Mouse (Mus musculus) adrenal gland, adult 18-20 months (tissue): ENCODE results near the gene Inpp5d. TPM values are rescaled to one million over a fixed set of nuclear protein-coding genes. Genes with fewer than 3 reads are reported as not detected.

ENCODE experiments used
- DNase-seq, 2 experiments: peaks; one replicate each; pipeline ENCODE4 v3.0.0; 2021 to 2022; ENCODE audit warnings: low spot score in 2 of 2
- total RNA-seq, 2 experiments: library from RNA; stranded (reverse); gene quantifications; 1 replicate in 1 of 2; 2 replicates in 1 of 2; pipeline ENCODE4 v1.2.3; 2021

Gene Inpp5d
- total RNA-seq, 2 experiments from 2014 or later = 15.8 to 29.3 TPM

DNA sequence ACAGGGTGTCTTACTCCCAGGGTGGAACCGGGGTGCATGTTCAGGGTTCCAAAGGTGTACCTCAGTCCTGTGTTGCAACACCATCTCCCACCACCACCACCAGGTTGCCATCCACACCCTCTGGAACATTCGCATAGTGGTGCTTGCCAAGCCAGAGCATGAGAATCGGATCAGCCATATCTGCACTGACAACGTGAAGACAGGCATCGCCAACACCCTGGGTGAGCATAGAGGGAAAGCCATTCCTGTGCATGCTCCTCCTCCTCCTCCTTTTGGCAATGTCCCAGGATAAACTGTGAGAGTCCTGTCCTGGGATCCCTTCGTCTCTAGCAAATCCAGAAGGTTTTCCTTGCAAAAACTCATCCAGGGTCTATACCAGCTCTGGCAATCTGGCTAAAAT lies 77.9 kb downstream of the Inpp5d start:
- DNase-seq = no peak

DNA sequence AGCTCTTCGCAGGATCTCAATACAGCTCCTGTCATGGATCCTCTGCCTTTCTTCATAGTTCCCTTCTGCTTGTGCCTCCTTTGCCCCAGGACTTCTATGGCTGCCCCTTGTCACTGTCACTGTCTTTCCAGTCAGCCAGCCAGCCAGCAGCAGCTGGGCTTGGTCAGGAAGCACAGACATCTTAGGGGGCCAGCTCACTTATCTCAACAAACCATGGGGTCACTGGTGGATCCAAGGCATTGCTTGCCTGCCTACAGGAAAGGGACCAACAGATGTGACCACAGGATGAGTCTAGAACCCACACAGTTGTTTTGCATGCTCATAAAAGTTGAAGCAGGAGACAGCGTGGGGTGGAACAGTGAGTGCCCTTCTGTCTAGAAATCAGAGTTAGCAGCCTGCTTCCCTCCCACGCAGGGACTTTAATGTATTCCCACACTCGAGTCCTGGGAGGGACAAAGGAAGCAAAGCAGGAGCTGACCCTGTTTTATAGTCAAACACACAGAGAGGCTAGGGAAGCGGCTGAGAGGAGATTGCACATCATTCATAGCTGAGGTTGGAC lies 79.9 kb downstream of the Inpp5d start:
- DNase-seq = no peak

DNA sequence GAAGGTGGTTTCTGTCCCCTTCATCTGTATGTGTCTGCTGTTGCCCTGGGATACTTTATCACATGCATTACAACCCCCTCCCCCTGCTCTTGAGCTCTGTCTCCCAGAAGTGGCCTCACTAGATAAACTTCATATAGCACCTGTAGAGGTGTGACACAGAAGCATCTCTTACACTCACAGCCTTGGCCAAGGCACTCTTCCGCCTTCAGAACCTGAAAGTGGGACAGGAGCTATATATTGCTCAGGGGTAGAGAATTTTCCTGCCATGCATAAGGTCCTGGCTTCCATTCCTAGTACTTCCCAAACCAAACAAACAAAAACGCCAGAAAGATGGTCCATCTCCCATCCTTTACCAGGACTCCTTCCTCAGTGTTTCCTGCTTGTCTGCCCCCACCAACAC lies 84.1 kb downstream of the Inpp5d start:
- no peak for DNase-seq

DNA sequence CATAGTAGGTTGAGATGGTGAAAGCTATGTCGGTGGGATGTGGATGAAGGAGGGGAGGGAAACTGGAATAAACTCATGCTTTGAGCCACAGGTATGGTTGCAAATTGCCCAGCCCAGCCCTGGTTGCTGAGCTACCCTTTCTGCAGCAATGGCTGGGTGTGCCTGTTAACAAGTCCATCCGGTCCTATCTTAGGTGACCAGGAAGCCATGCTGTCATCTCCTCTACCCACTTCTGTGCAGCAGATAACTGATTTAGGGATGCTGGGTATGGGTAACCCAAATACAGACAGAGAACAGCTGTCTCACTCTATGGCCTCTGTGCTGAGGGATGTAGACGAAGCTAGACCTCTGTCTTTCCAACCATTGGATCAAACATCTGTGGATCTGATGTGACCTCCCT lies 86.2 kb downstream of the Inpp5d start:
- DNase-seq = no peak

DNA sequence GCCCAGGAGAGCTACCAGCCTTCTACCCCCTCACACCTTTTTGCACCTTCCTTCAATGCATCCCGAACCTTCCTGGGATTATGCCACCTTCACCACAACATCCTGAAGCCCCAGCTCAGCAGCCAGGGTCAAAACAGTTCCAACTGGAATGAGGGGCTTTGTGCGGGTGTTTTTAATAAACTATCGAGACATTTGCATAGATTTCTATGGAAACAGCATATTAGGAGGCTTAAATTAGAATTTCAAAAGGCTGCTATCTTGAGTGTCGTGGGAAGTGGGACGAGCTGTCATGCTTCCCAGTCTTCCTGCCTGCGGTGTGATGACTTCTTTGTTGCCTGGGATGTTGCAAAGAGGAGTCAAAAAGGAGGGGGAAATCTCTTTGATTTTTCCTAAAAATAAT lies 88.9 kb downstream of the Inpp5d start:
- no peak for DNase-seq

DNA sequence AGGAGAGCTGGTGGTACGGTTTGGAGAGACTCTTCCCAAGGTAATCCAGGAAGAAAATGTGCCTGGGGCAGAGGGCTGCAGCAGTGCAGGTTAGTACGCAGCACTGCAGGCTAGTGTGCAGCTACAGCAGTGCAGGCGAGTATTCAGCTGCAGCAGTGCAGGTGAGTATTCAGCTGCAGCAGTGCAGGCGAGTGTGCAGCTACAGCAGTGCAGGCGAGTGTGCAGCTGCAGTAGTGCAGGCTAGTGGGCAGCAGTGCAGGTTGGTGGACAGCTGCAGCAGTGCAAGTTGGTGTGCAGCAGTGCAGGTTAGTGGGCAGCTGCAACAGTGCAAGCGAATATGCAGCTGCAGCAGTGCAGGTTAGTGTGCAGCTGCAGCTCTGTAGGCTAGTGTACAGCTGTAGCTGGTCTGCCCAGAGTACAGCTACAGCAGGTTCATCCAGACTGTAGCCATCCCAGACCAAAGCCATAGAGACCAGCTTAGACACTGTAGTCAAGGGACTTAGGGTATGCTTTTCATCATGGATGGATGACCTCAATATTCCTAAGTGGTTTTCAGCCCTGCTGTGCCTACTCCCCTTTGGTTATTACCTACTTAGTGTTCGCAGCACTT lies 89.7 kb downstream of the Inpp5d start:
- no peak for DNase-seq

DNA sequence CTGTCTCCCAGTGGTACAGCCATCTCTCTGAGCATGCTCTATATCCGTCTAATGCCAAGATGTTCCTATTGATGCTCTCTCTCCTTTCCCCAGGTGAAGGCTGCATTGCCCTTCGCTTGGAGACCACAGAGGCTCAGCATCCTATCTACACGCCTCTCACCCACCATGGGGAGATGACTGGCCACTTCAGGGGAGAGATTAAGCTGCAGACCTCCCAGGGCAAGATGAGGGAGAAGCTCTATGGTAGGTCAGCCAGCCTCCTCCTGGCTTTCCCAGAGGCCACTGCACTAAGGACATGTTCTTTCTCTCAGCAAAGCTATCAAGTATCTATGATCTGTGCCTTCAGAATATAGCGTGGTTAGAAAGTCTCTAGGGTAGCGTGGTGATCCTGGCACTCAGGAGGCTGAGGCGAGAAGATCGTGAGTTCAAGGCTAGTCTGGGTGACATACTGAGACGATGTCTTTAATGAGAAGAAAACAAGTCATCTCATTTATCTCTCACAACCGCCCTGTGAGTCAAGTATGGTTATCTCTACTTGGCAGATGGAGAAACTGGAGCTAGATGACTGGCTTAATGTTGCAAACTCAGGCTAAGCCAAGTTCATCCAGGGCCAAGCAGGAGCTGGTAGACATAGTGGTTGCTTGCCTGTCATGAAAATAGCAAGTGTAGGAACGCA lies 92.0 kb downstream of the Inpp5d start:
- no peak for DNase-seq

DNA sequence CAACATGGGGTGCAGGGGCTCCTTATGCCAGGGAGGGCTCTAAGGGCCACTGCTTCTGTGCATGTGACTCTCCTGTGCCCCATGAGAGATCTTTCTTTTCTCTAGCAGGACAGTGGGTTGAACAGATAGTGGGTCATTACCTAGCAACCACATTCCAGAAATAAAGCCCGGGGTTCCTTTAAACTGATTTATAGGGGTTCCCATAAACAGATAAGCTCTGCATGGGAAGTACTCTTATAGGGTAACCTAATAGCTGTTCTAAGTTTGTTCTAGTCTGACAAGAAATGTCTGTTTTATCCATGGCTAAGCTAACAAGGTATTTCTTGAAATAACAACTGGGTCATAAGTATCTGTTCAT lies 92.5 kb downstream of the Inpp5d start:
- DNase-seq = no peak

DNA sequence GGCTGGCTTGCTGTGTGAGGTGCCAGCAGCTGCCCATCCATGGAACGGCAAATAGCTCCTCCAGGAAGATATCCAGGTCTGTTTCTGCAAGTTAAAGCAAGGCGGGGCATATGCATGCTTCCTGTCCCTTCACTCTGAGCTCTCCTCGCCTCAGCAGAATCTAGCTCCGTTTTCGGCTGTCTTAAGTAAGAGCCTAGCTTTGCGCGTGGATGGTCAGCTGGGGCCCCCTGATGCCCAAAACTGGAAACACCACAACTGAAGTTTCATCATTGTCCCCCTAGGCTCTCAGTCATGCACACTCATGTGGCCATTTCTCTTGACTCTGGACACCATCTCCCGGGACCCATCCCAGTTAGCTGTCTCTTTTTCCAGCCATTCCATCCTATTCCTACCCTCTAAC lies 101.3 kb downstream of the Inpp5d start:
- peak; percentile 26 to 31 for DNase-seq

DNA sequence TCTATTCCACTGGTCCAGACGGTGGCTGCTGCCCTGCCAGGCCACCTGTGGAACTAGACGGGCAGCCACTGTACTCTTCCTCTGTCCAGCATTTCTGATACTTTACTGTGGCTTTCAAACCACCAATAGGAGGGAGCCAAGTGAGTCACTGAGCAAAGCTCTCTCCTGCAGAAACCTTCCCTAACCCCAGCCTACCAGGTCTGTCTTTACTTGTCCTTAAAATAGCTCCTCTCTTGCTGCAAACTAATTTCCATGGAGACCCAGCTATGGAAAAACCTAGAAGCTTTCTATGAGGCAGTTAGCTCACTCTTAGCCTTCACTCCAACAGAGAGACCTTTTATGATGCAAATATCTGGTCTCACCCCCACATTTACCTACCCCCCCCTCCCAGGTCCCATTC lies 102.0 kb downstream of the Inpp5d start:
- DNase-seq = no peak

DNA sequence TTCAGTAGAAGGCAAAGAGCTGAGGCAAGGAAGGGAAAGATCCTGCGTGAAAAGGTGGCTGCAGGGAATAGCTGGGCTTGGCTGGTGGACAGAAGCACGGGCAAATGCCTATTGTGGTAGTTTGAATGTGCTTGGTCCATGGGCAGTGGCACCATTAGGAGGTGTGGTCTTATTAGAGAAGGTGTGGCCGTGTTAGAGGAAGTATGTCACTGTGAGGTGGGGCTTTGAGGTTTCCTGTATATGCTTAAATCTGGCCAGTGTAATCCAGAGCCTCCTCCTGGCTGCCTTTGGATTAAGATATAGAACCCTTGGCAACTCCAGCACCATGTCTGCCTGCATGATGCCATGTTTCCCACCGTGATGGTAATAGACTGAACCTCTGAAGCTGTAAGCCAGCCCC lies 103.2 kb downstream of the Inpp5d start:
- no peak for DNase-seq

DNA sequence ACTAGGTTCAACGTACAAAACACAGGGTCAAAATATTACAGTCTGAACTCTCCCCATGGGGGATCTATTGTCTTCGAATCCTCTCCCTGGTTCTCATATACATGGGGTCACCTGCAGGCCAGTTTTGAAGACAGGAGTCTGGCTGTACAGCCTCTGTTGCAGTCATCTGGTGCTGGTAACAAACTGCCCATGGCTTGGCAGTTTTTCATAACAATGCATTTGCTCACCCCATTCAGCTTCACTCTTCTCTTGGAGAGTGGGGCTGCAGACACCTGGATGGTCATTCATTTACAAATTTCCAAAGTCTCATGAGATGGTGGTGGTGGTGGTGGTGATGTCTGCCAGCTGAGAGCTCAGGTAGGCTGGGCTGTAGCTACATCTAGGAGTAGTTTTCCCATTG lies 109.0 kb downstream of the Inpp5d start:
- DNase-seq = no peak

DNA sequence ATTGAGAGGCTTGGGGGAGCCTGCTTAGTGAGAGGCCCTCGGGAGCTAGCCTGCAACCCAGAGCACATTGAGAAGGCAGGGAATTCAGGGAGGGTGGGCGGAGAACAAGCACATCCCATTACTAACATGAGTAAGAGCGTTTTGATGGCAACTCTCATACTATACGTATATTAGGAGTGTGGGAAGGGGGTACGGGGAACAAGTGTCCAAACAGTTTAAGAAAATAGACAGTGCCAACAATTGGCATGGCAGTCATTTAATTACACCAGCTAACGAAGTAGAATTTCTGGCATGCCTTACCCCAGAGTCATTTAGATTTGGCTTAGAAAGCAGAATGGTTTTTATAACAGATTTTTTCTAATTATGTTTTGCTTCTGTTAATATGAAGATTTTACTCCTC lies 109.7 kb downstream of the Inpp5d start:
- no peak for DNase-seq

DNA sequence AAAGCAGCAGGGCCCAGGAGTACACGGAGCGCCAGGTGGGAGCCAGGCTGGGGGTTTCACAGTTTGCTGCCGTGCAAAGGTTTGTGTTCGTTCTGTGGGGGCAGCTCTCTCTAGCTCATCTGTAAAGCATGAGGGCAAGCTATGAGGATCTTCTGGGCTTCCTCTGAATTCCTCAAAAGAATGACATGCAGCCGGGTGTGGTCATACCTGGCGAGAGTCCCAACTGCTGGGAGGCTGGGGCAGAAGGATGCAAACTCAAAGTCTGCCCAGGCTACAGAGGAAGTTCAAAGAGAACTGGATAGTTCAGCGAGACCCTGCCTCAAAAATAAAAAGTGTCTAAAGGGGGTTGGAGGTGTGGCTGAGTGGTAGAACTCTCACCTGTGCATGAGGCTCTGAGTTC lies 110.2 kb downstream of the Inpp5d start:
- no peak for DNase-seq

DNA sequence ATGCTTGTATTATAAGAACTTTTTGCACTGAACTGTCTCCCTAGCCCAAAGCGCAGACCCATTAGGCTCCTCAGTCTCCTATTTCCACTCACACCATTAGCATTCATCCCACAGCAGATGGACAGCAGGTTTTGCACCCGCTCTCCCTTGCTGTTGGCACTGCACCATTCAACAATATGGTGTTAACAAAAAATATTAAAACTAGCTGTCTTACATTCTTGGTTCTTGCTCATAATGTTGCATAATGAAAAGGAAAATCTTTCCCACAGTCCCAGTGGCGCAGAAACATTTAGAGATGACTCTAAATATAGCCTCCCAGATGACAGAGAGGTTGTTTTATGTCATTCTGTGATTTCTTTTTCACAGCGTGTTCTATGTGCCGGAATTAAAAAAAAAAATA lies 113.1 kb downstream of the Inpp5d start:
- no peak for DNase-seq

DNA sequence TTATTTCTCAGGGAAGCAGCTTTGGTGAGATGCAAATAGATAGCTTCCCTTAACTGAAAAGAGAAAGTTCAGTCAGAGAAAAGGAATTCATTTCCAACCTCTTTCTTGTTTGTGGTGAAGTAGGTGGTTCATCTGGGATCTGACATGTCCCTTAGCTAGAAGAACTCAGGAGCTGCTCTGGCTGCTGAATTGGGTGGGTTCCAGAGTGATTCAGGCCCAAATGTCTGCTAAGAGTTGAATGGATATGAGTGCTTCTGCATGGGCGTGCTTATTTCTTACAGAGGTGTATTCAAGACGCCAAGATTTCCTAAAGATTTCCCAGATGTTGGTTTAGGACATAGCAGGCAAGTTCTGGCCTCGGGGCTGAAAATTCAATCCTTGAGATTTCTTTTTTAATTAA lies 114.0 kb downstream of the Inpp5d start:
- no peak for DNase-seq

DNA sequence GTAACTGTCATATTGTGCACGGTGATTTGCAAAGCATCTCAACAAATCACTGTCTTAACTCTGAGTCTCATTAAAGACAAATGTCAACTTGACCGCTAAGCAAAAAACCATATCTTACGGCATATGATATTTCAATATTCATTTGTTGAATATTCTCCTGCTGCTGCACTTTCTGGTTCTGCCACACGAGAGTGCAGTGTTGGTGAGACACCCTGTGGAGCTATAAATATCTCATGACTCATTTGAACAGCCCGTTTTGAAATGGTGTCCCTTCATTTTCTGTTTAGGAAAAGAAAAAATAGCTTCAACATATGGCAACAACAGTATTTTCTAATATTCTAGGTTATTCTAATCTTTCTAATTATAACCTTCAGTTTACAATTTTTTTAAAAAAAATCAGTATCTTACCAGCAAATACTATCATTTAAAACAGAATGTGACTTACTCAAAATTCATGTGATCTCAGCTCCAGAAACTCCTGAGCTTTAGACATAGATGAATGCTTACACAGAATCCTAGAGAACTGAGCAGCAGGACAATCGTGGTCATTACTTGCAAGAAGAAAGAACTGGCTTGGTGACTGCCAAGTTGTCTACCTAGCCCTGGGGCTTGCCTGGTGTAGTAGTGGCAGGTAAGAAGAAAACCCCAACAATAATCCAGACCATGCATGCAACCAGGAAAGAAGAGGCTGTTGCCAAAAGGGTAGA lies 120.6 kb downstream of the Inpp5d start:
- no peak for DNase-seq

DNA sequence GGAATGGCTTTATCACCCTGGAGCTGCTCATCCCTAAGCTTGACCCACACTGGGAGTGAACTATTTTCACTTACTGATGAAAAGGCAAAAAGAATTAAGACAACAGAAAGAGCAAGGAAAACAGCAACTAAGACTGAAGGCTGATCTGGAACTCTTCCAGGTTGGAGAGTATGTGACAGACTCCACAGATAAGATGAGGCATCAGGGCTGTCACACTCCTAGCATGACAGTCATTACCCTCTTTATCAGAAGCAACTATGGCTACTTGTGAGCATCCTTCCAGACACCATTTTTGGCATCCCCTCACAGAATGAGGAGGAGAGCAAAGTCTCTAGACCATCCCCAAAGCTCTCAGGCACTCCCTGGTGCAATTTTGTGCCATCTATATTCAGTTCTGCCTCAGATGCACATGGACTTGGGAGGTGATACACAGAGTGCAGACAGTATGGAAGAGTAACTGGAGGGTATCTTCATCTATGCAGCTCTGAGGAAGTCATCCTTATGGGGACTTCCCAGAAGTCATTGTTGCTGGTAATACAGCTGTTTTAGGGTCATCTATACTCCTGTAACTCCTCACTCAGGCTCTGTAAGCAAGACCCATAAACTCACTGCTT lies 129.4 kb downstream of the Inpp5d start:
- DNase-seq = no peak

DNA sequence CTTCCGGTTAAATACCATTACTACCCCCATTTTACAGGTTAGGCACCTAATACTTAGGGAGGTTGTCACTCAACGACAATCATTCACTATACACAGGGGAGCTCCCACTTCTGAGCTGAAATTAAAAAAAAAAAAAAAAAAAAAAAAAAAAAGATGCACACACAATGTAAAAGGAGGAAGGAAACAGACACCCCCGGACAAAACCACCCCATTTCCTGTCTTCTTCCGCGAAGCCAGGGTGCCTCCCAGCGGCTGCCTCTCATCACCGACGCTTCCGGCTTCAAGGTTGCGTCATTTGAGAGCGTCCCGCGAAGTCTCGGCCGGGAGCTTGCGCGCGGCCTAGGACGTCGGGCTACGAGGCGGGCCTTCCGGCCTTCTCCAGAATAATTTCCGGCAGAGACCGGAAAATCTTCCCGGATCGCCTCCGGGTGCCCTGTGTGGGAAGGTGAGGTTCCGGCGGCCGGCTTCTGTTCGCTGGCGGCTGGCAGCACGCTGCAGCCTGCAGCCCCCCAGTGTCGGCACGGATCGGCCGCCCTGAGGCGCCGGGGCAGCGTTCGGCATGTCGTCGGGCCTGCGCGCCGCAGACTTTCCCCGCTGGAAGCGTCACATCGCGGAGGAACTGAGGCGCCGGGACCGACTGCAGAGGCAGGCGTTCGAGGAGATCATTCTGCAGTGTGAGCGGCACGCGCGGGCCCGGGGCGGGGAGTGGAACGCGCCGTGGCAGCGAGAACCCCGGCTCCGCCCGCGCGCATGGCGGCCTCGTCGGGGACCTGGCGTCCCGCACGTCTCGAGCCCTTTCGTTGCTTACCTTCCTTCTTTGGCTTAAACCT lies 135.7 kb downstream of the Inpp5d start, which contains the start of gene Atg16l1:
Gene Atg16l1, plus strand, starts transcription at position 230 of the 830 bp plus-strand sequence.
- DNase-seq = peak; percentile 89 to 91

DNA sequence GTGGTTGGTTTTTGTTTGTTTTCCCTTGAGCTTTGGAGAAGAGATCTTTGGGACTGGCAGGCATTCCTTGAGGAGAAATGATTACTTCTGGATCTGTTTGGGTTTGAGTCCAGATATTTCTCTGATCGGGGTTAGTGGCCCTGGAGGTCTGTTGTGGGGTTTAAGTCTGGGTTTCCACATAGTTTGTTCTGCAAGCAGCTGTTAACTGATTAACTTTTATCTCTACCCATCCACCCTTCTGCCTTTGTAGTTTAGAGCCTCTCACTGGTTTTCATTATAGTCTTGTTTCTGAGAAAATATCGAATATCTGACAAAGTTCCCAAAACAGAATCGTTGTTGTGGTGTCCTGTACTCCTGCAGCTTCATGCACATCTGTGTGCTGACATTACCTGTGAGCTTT lies 143.7 kb downstream of the Inpp5d start:
- DNase-seq = no peak

DNA sequence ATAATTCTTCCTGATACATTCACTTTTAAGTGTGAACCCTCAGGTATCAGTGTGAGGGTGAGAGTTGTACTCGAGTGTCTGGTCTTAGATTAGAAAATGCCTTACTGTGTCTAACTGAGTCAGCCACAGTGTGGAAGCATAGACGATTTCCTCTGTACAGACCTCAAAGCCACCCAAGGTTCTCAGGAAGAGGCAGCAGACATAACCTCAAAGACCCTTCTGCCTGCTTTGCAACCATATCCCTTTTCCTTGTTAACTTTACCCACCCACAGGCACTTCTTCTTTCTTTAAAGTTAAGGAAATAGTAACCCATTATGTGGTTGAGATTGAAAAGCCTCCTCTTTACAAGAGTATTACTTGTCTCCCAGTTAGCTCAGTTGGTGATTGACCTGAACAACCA lies 145.6 kb downstream of the Inpp5d start:
- DNase-seq = no peak
